Mouse (Mus musculus) splenic B cell, adult 2 months (primary cell): ENCODE measurements at regions not wholly inside any gene's neighbourhood (a gene's known extent, or its start where the extent isn't known, plus 50 kb on each side); places are given as distances from the start of the nearest gene placed in this dataset.

Experiments
- DNase-seq: peaks from one replicate; pipeline ENCODE4 v3.0.0-alpha.2; 2011; ENCODE audit warnings: low read depth, low spot score
- H3K27me3 ChIP-seq: 2 replicates; pipeline ENCODE4 v1.6.1; 2012; ENCODE audit warnings: mild to moderate bottlenecking, low read length, moderate library complexity, mixed read lengths; ENCODE audit not compliant: control insufficient read depth, poor library complexity, insufficient read depth, severe bottlenecking
- H3K36me3 ChIP-seq: 2 replicates; pipeline ENCODE4 v1.6.1; 2012; ENCODE audit warnings: mild to moderate bottlenecking, low read length, moderate library complexity, mixed read lengths; ENCODE audit not compliant: control insufficient read depth, poor library complexity, insufficient read depth, severe bottlenecking

DNA sequence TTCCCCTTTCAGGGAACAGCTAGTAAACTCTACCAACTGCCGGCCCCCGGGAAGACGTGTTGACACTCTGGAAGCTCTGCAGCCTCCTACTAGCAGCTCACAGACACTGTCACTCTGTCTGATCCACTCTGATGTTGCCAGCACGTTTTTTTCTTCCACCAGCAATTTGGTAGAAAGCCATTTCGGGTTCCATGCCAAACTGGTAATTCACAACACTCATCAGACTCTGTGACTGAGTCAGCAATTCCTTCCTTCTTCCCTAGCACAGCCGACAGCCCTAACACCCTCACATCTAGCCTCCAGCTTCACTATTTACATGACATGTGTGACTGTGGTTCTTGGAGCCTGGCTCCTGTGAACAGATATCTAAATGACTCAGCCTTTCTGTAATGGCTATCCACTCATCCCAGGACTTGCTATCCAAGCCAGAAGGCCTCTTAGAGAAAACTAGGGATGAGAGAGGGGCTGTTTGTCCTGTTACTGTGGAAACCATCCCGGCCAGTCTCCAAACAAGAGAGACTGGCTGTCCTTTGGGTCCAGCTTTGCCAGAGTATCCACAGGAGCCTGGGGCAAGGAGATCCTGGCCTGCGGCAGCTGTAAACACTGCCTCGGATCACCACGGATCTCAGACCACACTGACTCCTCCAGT is 105.2 kb upstream of the Pkdcc start:
- H3K27me3 ChIP-seq = no peaks in the 10 kb centered on the region
- DNase-seq = no peak
- H3K36me3 ChIP-seq = no peaks in the 10 kb centered on the region

GRCm38 (mm10) chr17:83110556-83110955 is 104.5 kb upstream of the Pkdcc start:
- H3K27me3 ChIP-seq = no peaks in the 10 kb centered on the region
- no peaks in the 10 kb centered on the region for H3K36me3 ChIP-seq
- DNase-seq = no peak

DNA sequence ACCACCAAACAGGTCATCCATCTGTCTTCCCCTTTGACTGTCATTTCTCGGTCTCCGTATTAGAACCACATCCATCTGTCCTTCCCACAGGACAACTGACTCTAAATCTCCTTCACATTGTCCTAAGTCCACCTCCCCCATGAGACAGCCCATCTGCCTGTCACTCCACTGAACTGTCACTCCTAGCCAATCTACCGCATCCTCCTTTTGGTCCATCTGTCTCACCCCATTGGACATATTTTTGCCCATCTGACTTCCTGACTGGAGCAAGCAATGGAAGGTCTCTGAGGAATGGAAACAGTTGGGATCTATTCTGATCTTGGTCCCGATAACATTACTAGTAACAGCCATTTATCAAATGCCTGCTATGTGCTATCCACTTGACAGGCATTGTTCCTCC is 99.9 kb upstream of the Pkdcc start:
- DNase-seq = no peak
- no peaks in the 10 kb centered on the region for H3K36me3 ChIP-seq
- H3K27me3 ChIP-seq = no peaks in the 10 kb centered on the region

DNA sequence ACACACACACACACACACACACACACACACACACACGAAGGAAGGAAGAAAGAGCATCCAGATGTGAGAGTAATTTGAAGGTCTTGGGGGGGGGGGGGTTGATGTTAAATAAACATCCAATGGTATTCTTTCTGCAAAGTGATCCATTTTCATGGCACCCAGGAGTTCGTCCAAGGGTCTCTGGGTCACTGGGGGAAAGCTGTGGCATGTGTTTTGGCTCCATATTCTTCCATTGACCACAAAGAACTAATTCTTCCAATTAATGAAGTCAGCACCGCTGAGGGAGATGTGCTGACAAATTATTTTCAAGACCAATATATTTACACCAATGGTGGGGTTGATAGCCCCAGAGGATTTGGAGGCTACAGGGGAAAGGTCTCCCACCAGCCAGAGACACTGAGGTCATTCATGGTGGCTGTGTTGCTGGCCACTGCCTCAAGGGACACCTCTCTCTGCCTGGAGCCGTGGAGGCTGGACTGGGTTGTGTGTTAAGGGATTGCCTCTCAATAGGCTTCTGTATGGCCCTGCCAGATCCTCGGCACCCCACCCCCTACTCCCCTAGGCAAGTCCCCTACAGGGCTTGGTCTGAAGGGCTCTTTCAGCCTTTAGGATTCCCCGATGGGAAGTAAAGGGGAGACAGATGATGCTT is 99.1 kb upstream of the Pkdcc start:
- Histone ChIP-seq H3K27me3 (no peaks in the 10 kb centered on the region), H3K36me3 (no peaks in the 10 kb centered on the region)
- no peak for DNase-seq

DNA sequence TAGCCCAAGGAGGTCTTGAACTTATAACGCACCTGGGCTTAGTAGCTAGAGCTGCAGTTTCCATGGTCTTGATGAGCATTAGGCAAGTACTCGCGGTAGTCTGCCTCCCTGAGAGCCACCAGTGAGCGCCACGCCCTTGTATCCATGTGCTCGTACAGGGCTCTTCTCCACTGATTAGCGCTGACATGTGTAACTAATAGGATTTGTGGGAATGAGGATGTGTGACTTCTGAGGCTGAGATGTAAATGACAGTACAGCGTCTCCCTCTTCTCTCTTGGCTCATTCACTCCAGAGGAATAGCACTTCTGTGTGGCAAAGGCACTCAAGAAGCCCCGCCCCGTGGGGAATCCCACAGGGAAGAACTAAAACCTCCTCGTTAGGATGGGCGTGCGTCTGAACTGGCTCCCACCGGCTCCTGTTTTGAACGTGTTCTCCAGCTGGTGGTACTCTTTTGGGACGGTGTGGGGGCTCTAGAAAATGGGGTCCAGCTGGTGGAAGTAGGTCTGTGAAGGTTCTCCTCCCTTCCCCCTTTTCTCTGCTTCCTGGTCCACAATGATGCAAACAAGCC is 94.3 kb upstream of the Pkdcc start:
- DNase-seq = no peak
- no peaks in the 10 kb centered on the region for H3K36me3 ChIP-seq
- H3K27me3 ChIP-seq = no peaks in the 10 kb centered on the region

- Histone ChIP-seq H3K27me3 (no peaks in the 10 kb centered on the region), H3K36me3 (no peaks in the 10 kb centered on the region)
- no peak for DNase-seq
These were observed 92.4 kb upstream of the Pkdcc start for GRCm38 (mm10) chr17:83122525-83123280.

GRCm38 (mm10) chr17:83125057-83125456 is 90.0 kb upstream of the Pkdcc start:
- no peaks in the 10 kb centered on the region for H3K36me3 ChIP-seq
- DNase-seq = no peak
- no peaks in the 10 kb centered on the region for H3K27me3 ChIP-seq

- Histone ChIP-seq H3K27me3 (no peaks in the 10 kb centered on the region), H3K36me3 (no peaks in the 10 kb centered on the region)
- no peak for DNase-seq
These were observed 87.2 kb upstream of the Pkdcc start for GRCm38 (mm10) chr17:83127842-83128241.

- no peaks in the 10 kb centered on the region for H3K27me3 ChIP-seq
- DNase-seq = no peak
- H3K36me3 ChIP-seq = no peaks in the 10 kb centered on the region
These were observed 86.1 kb upstream of the Pkdcc start for GRCm38 (mm10) chr17:83128843-83129544.

- no peaks in the 10 kb centered on the region for H3K36me3 ChIP-seq
- no peaks in the 10 kb centered on the region for H3K27me3 ChIP-seq
- DNase-seq = no peak
These were observed 85.4 kb upstream of the Pkdcc start for GRCm38 (mm10) chr17:83129658-83130057.

GRCm38 (mm10) chr17:83133201-83133600 is 81.9 kb upstream of the Pkdcc start:
- no peak for DNase-seq
- Histone ChIP-seq H3K36me3 (no peaks in the 10 kb centered on the region), H3K27me3 (no peaks in the 10 kb centered on the region)

GRCm38 (mm10) chr17:83135441-83136120 is 79.5 kb upstream of the Pkdcc start:
- no peak for DNase-seq
- no peaks in the 10 kb centered on the region for H3K36me3 ChIP-seq
- H3K27me3 ChIP-seq = no peaks in the 10 kb centered on the region

- Histone ChIP-seq H3K36me3 (no peaks in the 10 kb centered on the region), H3K27me3 (no peaks in the 10 kb centered on the region)
- DNase-seq = no peak
These were observed 78.8 kb upstream of the Pkdcc start for GRCm38 (mm10) chr17:83136267-83136666.

DNA sequence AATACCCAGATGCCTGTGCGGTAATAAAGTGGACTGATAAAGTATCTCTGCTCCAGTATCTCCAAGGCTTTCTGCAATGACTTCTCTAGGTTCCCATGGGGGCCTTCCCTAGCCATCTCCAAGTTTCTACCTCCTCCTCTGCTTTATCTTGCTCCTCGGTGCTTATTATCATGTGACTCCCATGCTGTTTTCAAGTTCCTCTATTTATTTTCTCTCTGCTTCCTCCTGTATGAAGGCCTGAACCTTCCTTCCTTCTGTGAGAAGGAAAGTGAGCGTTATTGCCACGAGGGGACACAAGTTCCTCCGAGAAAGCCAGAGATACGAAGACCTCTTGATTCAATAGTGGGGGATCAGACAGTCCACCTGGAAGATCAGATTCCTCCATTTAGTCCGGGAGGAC is 77.4 kb upstream of the Pkdcc start:
- H3K36me3 ChIP-seq = no peaks in the 10 kb centered on the region
- no peak for DNase-seq
- H3K27me3 ChIP-seq = no peaks in the 10 kb centered on the region
